Mouse (Mus musculus) common myeloid progenitor, adult 5-6 weeks (primary cell): ENCODE measurements around the gene Exoc3l. TPM values are rescaled to one million over a fixed set of nuclear protein-coding genes. Genes with fewer than 3 reads are reported as not detected.

Experiments used
- ATAC-seq: replicated peaks from 2 replicates; pipeline ENCODE4 v1.8.0; 2016; ENCODE audit warnings: low read depth, mild to moderate bottlenecking, moderate TSS enrichment, inconsistent platforms; ENCODE audit not compliant: poor library complexity, severe bottlenecking
- total RNA-seq: library from RNA; stranded (forward); fragments of 200-1000, 187-1606 nt; gene quantifications from 2 replicates; pipeline ENCODE4 v1.2.3, GENCODE M21; 2017

Exoc3l gene
- total RNA-seq, 1 experiment from 2014 or later = 2.6 TPM

DNA sequence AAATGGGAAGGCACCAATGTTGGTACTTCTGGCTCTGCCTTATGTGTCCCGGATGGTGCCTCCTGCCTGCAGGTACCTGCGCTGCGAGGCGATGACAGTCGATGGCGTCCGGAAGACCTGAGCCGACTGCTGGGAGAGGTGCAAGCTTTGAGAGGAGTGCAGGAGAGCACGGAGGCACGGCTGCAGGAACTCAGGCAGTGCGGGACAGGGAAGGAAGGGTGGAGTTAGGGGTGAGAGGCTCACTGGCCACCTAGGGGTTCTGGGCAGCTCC lies 25.1 kb downstream of the Exoc3l start:
- no peak for ATAC-seq

DNA sequence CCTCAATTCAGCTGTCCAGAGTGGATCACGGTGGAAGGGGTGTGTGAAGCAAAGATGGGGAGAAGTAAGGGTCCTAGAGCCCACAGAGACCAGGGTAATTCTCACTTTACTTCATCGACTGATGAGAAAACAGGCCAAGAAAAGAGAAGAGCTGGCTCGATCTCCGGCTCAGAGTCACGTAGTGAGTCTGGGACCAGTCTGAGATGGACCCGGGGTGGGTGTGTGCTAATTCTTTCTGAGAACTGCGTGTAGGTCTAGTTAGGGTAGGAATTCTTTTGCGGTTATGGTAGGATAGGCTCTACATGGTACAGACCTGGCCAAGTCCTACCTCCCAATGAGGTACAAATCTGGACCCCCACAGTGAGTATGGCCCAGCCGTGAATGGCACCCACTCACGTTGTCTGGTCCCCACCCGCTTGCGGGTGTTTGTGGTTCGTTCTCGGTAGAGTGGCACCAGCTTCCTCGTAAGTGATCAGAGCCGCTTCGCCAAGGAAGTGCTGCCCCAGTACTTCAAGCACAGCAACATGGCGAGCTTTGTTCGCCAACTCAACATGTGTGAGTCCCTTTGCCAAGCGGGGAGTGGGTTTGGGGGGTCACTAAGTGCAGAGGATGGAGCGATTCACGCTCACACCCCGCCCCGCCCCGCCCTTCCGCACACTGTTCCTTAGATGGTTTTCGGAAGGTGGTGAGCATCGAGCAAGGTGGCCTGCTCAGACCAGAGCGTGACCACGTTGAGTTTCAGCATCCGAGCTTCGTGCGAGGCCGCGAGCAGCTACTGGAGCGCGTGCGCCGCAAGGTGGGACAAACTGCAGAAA lies 25.6 kb downstream of the Exoc3l start:
- ATAC-seq = no peak

DNA sequence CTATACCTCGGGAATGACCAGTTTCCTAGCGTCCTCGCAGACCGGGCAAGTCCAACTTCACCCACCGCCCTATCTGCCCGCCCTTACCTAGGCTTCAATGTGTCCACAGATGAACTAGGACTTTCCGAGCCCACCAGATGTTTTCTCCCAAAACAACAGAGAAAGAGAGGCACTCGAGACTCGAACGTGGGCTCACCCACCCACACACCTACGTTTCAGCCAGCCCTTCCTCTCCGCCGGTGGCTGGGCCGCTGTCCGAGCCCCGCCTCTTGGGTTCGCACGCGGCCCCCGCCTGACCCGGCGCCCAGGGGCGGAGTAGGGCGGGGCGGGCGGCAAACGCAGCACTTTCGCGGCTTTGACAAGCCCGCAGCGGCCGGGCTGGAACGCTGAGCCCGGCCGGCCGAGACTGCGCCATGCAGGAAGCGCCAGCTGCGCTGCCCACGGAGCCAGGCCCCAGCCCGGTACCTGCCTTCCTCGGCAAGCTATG lies 26.4 kb downstream of the Exoc3l start, which contains the start of gene Hsf4:
Hsf4 (plus strand) TSS at position 341 of the 487 bp plus-strand sequence.
- peak; percentile 9 for ATAC-seq

GRCm38 (mm10) chr8:105269075-105269458 lies 26.8 kb downstream of the Exoc3l start:
- no peak for ATAC-seq

DNA sequence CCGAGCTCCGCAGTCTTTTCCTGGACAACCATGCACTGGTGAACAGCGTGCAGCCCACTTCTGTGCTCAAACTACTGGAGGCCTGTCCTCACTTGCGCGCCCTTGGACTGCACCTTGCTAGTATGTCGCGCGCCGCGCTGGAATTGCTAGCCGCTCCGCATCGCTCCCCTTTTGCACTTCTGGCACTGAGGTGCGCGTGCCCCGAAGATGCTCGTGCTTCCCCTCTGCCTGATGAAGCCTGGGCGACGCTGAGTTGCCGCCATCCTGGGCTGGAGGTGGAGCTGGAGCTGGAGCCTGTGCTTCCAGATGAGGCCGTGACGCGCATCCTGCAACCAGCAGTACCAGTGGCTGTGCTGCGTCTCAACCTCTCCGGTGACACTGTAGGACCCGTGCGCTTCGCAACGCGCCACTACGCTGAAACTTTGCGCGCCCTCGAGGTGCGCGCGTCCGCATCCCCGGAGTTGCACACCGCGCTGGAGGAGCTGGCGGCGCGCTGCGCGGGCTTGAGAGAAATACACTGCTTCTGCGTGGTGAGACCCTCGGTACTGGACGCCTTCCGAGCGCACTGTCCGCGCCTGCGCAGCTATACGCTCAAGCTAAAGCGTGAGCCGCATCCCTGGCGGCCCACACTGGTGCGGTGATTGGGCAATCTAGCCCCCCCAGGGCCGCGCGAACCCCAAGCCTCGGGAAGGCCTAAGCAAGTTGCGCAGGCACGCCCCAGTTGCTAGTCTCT lies 27.4 kb downstream of the Exoc3l start:
- ATAC-seq = no peak

DNA sequence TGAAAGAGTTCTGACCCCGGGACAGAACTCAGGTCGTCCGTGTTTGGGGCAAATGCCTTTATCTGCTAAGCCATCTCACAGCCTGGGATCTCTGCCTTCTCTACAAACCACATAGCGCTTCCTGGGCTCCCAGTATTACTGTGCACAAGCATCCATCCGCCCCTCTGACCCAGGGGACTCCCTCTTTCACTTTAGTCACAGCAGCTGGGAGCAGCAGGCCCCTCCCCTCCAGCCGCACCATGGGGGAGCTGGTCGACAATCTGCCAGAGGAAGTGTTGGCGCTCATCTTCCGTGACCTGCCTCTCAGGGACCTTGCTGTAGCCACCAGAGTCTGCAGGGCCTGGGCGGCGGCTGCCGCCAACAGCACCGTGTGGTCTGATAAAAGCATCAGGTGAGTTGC lies 29.1 kb downstream of the Exoc3l start:
- no peak for ATAC-seq

DNA sequence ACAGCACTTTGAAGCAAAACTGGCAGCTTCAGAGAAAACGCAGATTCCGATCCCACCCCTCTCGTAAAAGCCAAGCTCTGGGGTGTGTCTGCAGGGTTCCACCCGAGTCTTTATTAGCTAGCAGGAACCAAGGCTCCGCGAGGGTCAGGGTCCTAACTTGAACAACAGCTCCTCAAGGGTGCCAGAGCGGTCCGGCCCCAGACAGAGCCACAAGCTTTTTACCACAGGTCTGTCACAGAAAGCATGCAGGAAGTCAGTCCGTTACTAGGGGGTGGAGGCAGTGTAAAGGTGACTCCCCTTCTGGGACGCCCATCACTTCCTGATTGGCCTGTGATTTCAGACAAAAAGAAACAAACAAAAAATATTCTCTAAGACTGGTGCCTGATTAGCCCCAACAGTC lies 30.8 kb downstream of the Exoc3l start:
- peak; percentile 55 for ATAC-seq

GRCm38 (mm10) chr8:105264024-105264982 lies 31.6 kb downstream of the Exoc3l start, which contains the start of the genes Tradd and Fbxl8:
Tradd (minus strand) TSS chr8:105264609.
Fbxl8 (plus strand) TSS chr8:105264648.
- ATAC-seq = peak; percentile 62

DNA sequence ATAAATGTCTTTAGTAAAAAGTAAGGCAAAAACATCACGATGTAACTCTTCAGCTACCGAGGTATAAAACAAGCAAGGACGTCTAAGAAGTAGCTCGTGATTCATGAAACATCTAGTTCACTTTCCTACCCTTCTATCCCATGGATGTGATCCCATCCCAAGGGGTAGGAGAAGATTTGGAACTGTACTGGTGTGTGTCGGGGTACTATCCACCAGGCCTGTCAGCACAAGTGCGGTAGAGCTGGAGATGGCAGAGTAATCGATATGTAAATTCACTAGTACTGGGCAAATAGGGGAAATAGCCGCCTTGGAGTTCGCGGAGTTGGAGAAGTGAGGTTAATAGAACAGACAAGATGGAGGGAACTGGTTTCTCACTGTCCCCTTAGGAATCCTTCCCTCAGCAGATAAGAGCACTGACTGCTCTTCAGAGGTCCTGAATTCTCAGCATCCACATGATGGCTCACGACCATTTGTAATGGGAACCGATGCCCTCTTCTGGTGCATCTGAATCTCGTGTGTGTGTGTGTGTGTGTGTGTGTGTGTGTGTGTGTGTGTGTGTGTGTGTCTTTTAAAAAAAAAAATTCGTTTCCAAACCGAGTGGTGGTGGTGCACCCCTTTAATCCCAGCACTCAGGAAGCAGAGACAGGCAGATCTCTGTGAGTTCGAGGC lies 32.5 kb downstream of the Exoc3l start:
- ATAC-seq = no peak

DNA sequence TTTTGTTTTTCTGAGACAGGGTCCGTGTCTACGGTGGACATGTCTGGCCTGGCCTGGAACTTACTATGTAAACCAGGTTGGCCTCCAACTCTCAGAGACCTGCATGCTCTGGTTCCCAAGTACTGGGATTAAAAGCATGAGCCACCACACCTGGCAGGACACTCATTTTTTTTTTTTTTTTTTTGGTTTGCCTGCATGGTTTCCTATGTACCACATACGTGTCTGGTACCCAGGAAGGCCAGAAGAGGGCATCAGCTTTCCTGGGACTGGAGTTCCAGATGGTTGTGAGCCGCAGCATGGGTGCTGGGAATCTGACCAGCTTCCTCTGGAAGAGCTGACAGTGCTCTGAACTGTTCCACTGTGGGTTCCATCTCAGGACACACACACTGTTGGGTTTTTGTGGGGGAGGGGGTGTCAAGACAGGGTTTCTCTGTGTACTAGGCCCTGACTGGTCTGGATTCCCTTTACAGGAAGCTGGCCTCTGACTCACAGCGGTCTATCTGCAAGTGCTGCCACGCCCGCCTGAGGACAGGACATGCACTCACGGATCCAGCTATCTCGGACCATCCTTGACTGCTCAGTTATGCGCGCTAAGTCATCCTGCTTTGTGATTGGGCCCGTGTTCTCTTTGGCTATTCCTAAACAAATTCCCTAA lies 34.4 kb downstream of the Exoc3l start:
- ATAC-seq = no peak

DNA sequence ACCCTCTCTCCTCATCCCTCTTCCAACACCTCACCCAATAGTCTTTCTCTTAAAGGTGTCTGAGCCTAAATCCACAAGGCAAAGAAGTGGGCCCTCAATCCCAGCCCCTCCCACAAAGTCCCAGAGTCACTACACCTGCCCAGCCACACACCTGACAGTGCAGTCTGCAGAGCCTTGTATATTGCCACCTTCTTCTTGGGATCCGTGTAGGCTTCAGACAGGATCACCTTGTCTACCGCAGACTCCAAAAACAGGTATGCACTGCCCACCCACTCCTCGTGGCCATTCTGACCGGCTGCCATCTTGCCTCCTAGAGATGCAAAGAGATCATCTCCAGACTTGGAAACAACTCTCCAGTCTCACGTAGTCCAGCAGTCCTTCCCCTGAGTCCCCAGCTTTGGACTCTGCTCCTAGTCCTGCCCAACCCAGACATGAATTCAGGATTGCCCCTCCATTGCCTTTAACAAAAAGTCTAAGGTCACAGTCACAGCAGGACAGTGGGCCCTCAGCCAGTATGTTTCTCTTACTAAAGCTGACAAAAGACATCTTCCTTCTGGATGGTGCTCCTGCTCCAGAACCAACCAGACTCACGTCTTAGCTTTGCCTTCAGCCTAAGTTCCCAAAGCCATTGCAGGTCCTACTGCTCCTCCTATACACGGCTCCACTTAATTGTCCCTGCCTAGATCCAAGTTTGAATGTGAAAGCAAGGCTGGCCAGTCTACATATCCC lies 35.4 kb downstream of the Exoc3l start:
- ATAC-seq = no peak

- ATAC-seq = peak; percentile 57
These were observed 36.1 kb downstream of the Exoc3l start for GRCm38 (mm10) chr8:105259721-105260320.

- ATAC-seq = no peak
These were observed 36.8 kb downstream of the Exoc3l start for GRCm38 (mm10) chr8:105258911-105259720.

DNA sequence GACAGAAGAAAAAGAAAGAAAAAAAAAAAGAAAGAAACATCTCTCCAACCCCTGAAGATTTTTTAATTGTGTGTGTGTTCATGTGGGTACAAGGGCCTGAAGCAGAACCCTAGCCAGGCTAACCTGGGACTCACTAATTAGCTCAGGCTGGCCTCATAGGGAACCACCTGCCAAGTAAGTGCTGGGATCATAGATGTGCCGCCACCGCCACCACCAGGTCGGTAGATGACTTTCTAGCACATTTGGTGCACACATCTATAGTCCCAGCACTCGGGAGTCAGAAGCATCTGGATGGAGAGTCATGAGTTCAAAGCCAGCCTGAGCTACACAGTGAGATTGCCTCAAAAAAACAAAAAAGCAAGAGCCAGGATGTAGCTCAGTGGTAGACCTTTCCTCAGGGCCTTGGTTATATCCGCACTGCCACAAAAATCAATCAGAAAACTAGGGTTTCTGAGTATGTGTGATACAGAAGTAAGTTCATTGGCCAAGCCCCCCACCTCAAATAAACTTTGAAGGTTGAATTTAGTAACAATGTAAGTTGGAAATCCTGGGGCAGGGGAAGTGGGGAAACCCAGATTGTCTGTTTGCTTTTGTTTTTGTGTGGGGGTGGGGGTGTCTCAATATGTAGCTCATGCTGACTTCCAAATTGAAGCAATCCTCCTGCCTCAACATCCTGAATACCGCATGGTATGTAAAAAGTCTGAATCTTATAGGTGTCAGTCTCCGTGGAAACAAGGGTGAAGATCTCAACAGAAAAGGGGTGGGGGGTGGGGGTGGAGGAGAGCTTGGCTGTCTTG lies 38.4 kb downstream of the Exoc3l start:
- no peak for ATAC-seq

GRCm38 (mm10) chr8:105254966-105255350 lies 40.9 kb downstream of the Exoc3l start, which contains the start of gene B3gnt9:
B3gnt9 (minus strand) TSS chr8:105255153.
- ATAC-seq = peak; percentile 42

- ATAC-seq = peak; percentile 87
These were observed 41.5 kb downstream of the Exoc3l start for GRCm38 (mm10) chr8:105254152-105254965.
